Mouse (Mus musculus) cerebellum, postnatal 10 days (tissue): ENCODE measurements around the gene Rasgrf2.

Experiments used
- DNase-seq, 2 experiments: peaks; one replicate each; pipeline ENCODE4 v3.0.0; 2021; ENCODE audit warnings: mixed read lengths in 2 of 2

Rasgrf2 gene

DNA sequence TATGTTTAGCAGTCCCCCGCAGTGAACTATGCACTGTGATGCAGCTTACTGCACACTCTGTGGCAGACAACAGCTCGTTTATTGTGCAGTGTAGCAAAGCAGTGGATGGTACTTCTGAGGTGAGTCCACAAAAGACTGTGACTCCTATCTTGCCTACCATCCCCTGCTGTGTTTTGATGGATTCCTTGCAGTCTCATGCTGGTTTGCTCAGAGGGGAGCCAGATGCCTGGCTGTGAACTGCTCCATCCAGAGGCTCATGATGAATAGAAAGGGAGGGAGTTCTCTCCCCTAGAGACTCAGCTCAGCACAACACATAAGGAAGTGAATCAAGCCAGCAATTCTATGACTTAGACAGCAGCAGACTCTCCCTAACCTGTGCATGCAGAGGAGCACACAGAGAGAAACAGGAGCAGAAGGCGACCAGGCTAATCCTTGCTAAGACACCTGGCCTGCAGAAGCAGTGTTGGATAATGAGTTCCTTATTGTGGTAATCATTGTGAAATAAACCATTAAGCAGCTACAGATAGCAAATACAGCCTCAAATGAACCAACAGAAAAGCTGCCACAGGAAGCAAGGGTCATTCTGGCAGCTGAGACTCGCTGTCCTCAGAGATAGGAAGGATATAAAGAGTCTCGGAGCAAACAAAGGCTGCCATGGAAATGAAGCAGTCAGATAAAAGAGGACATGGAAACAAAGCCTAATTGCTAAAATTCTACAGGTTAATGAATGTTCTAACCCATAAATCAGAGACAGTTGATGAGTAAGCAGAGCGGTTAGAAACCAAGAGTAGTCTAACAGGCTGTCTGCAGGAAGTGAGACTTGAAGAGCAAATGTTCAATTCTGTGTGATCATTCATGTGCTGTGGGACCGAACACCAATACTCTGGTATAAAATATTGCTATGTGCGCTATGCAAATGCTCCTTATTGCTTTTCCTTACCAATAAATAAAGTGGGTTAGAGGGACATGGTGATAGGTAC, 89.6 kb downstream of the Rasgrf2 start:
- DNase-seq: no peak

DNA sequence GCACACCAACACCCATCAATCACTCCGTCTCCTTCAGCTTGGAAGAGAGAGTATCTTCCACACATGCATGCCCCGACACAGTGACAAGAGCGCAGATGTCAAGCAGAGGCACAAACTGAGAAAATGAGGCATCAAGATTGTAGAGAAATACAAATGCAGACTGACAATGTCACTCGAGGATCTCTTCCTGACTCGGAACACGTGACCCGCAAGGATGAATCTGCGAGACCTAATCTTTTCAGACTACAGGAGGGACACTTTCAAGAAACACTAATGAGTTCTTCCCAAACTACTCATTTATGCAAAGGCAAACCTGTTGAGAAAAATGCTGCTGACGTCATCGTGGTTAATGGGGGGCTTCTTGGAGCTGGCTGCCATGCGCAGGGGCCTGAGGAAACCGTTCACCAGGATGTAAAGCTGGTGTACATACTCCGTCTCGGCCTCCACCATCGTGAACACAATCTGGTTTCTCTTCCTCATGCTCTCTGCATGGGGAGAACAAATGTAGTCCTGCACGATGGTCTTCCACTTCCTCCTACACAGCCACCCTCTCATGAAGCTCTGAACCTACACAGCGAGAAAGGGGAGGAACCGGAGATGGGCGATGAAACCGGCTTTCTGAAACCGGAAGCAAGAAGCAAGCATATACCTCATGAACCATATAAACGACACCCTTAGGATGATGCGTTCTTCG, 100.9 kb downstream of the Rasgrf2 start:
- DNase-seq: no peak

DNA sequence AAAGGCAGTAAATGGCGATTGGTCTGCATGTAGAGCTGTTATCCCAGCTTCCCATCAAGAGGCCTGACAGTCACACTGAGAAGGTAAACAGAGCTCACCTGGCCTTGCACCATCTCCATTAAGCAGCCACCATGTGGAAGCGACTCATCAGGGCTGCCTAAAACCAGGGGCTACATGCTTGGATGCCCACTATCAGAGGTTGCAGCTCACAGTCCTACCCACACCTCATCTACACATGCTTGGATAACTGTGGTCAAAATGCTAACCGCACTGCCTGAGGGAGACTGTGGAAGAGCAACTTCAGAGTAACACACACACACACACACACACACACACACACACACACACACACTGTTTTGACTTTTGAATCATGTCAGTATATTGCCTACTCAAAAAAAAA, 101.8 kb downstream of the Rasgrf2 start:
- no peak for DNase-seq

DNA sequence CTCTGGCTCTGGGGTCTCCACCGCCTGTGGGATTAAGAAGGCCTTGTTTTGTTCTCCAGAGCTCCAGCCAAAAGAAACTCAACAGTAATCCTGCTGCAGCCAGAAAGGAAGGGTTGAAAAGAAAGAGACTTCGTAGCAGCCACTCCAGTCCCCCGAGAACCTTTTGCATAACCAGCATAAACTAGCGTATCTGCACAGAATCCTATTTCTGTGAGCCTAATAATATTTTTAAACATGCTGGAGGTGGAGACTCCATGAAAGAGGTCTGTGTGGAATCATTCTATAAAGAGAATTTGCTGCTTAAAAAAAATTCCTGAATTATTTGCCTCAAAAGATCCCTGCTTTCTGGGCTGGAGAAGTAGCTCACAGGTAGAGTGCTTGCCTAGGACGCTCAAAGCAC, 103.5 kb downstream of the Rasgrf2 start:
- DNase-seq: no peak

DNA sequence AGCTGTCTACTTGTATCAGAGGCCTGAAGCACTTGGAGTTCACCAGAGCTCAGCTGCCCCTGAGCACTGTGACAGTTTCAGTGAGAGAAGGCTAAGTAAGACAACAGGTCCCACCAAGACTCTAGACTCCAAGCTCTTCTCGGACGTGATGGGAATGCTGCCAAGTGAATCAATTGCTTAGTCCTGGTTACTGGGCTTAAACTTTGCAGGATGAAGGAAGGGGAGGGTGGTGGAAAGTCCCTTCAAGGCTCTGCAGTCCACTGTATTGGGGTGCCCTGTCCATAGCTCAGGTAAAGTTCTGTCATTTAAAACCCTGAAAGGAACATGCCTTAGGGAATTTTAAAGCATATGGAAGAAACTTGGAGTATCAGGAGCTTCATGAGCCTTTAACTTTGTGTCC, 104.8 kb downstream of the Rasgrf2 start:
- DNase-seq: no peak

DNA sequence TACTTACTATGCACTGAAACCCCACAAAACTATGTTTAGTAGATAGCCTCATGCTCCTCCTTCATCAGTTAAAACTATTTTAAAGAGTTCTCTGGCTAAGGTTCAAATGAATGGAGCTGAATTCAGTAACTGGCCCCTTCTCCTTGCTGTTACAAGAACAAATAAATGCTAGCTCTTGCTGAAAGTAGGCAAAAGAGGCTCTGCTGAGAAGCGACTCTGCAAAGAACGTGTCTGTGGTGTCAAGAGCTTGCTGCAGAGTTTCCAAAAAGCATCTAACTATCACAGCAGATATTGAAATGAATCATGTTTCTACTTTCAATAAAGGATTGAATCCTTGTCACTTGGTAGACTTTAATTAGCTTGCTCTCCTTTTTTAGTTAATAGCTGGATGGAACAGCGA, 106.3 kb downstream of the Rasgrf2 start:
- no peak for DNase-seq

DNA sequence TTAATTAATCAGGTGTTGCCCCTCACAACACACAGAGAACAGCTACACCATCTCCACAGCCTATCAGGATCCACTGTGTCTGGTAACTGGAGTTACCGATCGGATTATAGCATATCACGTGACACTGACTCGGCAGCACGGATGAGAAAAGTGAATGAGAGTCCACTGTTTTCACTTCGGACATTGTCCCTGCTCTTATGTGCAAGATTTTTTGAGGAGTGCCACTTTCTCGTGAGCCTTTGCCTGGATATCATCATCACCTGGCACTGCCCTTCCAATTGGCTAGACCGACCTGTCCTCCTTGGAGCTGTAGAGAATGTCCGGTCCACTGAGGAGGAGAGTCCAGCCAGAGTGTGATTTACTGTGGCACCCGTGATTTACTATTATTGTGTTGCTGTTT, 109.3 kb downstream of the Rasgrf2 start:
- no peak for DNase-seq

DNA sequence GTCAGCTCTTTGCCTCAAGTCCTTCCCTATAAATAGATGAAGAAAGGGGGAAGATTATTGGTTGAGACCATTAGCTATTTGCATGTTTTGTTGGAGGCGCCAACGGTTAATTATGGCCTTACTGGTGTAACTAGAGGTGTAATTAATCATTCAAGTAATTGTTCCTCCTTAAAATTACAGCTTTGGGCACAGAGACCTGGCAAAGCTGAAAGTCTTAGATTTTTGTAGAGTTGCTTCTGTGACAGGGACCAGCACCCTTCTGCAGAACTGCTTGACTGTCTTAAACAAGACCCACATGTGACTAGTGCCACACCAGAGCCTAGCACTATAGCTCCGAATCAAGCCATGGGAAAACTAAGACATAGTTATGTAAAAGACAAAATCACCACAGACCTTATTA, 134.5 kb downstream of the Rasgrf2 start:
- DNase-seq: no peak

DNA sequence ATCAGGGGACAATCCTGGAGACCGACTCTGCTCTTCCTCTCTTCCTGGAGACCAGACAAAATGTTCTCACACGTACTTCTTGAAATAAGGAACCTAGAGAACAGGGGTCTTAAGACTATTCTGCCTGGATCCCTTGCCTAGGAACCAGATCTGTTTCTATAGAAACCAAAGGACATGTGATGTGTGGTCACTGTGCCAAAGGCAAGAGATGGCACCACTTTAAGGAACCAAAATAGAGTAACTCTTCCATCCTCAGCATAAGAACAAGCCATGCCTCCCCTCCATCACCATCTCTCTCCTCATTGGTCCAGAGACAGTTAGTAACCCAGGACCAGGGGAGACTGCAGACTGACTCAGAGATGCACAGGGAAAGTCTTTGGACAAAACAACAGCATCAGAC, 140.0 kb downstream of the Rasgrf2 start:
- DNase-seq: no peak

DNA sequence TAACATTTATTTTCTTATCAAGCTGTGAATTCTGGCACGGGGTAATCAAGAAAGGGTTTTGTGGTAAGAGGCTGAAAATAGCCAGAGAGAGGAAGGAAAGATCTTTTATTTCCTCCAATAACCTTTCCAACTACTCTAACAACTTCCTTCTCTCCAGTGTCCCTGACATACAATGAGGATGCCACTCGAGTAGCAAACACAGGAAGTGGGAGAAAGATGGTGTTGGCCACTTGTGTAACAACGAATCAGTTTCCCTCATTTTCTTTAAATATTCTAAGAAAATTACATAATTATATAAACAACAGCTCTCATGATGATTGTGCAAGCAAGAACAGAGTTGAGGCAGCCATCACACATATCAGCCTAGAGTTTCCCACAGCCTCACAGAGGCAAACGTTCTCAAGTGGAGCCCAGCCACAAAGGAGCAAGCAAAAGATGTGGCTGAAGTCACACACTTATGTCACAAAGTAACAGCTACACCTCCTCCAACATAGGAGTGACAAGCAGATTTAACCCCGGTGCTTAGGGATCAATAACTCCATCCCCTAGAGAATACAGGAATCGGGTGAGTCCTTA, 140.7 kb downstream of the Rasgrf2 start:
- no peak for DNase-seq

DNA sequence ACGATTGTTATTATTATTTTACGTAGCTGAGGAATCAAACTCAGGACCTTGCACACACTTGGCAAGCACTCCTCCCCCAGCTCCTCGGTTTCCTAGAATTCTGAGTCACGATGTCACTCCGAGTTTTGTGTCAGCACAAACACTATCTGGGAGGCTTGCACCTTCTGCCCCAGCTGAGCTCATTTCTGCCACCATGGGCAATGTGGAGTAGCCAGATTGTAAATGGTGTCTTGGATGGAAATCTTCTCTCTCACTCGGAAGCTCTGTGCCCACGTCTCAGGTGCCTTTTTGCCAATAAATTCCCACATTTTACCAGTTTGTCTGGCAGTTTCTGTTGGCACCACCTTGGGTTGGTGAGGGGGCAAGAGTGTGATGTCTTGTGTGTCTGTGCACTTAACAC, 143.1 kb downstream of the Rasgrf2 start:
- DNase-seq: no peak

DNA sequence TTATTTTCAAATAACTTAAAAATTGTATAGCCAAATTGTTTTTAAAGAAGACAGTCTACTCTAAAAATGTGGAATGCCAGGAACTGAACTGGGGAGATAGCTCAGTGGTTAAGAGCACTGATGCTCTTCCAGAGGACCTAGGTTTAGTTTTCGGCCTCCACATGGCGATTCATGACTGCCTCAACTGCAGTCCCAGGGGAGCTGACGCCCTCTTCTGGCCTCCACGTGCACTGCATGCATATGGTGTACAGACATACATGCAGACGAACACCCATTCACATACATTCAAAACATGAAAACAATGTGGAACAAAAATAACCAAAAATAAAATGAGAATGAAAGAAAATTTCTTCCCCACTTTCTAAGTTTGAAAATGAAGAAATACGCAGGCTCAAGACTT, 144.5 kb downstream of the Rasgrf2 start:
- DNase-seq: peak; percentile 4 to 6

DNA sequence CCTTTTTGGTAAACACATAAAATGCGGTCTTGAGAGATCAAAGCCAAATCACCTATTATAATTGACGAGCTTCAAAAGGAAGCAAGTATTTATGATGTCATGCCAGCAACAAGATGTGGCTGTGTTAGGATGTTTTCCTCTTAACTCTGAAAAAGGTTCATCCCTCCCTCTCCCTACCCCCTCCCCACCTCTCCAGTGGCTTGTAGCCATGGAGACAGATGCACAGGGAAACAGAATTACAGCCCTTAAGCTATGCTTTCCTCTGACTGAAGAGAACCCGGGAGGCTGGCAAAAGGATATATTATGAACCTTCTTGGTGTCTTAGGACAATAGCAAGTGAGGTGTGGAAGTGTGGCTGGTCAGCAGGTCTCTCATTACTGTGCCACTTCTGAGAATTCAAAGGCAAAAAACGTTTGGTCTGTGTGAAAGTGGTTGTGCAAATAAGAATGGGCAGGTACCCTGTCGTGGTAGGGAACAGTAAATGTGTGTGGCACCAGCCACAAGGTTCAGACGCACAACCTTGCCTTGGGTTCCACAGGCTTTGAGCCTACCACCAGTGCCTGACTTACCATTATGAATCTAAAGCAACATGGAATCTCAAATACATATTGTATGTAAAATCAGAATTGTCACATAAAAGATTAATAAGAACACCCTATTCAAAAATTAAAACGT, 145.4 kb downstream of the Rasgrf2 start:
- no peak for DNase-seq

DNA sequence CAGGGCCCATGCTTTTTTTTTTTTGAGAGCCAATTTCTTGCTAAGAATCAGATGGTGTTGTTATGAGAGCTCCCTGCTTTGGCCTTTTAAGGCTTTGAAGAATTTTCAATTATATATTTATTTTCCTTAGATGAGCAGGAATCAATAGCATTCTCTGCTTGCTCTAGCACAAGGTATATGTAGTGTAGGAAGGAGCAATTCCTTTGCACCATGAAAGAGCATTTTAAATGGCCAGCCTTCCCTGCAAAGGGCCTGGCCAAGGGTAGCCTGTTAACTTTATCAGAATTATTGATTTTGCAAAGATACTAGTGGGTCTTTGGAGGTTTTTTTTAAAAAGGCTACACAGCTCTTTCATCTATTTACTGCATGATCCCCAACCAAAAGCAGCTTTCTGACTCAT, 146.4 kb downstream of the Rasgrf2 start:
- no peak for DNase-seq

DNA sequence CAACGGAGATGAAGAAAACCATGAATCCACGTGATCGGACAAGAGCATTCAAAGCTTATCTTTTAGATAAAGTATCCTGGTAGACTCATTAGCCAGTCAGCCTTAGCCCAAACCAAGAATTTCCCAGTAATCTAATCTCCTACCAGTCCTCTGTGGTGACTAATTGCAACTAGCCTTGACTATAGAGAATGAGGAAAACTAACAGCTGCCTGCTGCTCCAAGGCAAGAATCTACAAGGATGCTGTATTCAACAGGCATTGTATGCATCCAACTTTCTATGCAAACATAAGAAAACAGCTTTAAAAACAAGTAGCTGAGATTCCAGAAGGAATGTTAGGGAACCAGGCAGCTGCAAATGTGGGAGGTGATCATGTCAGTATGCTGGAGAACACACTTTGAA, 149.4 kb downstream of the Rasgrf2 start:
- DNase-seq: no peak

DNA sequence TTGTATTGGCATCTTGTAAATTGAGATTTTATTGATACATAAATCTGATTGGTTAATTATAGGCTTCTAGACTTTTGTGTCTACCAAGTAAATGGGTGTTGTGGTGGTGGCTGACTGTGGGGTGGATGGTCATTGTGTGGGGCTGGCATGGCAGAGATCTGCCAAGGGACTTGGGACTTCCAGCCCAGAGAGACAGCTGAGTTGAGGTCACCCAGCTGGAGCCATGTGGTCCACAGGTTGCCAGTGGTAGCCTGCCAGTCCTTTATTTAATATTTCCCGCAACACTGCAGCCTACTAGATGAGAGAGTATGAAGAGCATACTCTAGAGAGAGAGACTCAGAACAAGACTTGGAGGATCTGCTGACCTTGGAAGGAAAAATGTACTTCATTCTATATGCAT, 150.0 kb downstream of the Rasgrf2 start:
- DNase-seq: no peak

DNA sequence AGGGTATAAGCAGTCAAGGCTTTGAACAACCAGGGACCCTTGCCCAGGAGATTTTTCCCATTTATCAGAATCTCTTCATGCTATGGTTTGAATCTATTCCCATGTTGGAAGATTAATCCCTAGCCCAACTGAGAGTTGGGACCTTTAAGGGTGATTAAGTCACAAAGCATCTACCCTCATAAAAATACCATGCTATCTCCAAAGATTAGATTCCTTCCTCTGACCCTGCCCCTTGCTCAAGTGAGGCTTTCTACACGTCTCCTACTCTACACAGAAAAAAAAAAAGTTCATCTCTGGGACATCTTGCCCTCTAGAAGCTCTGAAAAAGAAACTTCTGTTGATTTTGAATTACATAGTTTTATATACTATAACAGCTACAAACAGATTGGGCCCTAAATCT, 154.5 kb downstream of the Rasgrf2 start:
- DNase-seq: no peak

DNA sequence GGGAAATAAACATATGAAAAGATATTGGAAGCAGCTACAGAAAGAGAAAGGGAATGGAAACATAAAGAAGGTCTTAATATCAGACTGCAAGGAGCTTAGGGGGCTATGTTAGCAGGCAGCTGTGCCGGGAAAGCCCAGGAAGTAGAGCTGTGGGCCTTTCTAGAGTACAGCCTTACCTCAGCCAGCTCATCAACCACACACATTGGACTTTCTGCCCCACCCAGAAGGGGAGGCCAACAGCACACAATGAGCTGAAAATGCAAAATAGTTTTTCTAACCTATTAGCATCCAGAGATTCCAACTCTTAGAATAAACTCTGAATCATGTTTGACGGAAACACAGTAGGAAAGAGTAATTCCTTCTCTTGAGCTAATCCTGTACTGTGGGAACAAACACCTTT, 154.9 kb downstream of the Rasgrf2 start:
- DNase-seq: no peak

DNA sequence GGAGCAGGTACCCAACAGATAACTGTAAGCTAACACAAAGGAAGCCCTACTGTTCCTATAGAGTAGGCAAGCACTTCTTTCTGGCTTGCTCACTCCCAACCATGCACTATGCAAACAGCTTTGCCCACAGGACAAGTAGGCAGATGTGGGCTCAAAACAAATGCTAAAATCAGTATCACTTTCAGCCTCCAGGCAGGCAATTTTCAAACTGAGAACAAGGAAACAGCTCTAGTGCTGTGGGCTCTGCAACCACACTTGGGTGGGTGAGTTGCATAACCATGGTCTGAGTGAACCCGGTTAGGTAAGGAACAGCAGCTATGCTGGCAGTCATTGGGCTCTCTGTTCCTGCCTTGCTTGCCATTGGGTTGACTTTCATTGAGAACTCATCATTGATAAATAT, 157.3 kb downstream of the Rasgrf2 start:
- DNase-seq: no peak

DNA sequence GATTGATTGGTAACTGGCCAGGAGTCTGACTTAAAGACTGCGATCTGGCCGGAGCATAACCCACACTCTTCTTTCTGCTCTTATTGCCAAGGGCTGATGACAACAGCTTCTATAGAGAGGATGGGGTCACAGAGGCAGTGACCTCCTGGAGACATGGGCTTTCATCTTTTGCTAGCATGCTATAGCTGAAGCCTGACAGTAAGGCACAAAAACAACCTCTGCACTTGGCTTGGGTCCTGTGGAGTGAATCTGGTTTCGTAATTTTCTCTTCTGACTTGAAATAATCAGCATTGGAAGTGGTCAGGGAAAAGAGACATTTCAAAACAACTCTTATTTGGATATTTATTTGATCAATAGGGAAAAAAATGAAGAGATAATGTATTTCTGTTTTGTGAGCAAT, 160.2 kb downstream of the Rasgrf2 start:
- no peak for DNase-seq

DNA sequence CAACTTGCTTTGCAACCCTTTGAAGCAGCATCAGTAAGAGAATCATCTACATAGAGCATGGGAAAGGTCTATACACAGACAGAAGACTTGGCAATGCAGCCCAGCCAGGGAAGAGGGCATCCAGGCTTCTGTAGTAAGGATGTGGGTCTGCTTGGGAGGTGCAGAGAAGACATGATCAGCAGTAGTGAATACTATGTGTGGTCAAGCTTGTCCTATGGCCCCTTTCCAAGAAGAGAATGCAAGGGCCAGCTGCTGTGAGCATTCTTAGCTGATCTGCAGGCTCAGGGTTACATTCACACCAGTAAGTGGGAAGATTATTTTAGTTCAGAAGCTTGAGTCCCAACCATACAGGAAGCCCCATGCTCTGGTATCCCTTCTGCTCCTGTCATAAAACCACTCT, 175.0 kb downstream of the Rasgrf2 start:
- no peak for DNase-seq

DNA sequence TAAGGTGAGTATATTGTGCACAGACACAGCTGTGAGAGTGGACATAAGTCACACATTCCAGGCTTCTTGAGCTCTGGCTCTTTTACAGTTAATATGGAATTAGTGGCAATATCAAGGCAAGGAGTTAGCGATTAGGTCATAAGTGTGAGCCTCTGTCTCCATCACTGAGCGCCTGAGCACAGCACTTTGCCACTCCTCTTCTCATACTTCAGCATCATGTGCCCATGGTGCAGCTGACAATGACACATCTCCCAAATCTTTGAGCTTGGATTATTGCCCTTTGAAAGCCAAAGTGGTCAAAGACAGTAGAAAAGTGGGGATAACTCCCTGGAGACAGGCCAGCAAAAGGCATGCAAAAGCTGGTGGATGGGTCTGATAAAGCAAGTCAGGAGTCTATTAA, 175.8 kb downstream of the Rasgrf2 start:
- DNase-seq: no peak

DNA sequence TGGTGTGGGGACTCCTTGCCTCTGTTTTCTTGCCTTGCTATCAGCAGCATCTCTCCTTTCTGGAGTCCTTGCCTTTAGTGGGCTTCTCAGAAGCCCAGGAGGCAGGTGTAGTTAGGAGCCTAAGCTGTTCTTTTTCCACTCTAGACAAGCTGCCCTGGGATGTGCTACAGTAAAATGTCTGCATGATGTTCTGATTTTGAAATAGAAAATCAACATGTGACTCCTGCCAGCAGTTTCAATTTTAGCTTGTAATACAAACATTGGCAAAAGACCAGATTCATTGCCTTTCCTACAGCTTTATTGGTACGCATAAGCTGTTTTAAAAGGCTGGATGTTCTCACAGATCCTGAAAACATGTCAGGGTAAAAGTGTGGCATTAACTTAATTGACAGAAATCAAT, 176.3 kb downstream of the Rasgrf2 start:
- DNase-seq: no peak
